Mouse (Mus musculus): Measurements from ENCODE around the gene Smarcd2. TPM values are rescaled to one million over a fixed set of nuclear protein-coding genes. Genes with fewer than 3 reads are reported as not detected.

Gene Smarcd2
- total and polyA plus RNA-seq, 3 experiments = 94.3 to 116 (median 110) TPM

- in situ Hi-C loops (cut with MboI; ENCODE audit: low pct_ligation_motif_present, low pct_unique_long_range_greater_than_20kb, low sequenced_read_pairs) = loop anchor here (25.0 kb wide), 1 partner anchor 461 kb away; the partner anchor contains the start of genes Milr1 and Pecam1
- H3K9me3 ChIP-seq (replicated peaks; ENCODE audit: low read length) = peaks cover 2% of the 10 kb centered on the region
- peaks cover 32 to 41% of the 10 kb centered on the region in 2 experiments for H3K4me1 ChIP-seq (ENCODE audit: control insufficient read depth in 1 of 2, insufficient read depth in 2 of 2)
- no peaks in the 10 kb centered on the region for H3K36me3 ChIP-seq (replicated peaks in 1 of 2; ENCODE audit: control insufficient read depth in 1 of 2, insufficient read depth in 1 of 2, low read length in 1 of 2)
- dilution Hi-C loops (cut with MboI; ENCODE audit: extremely low pct_ligation_motif_present, extremely low pct_unique_long_range_greater_than_20kb, low sequenced_read_pairs) = no loop called here
- no peak within 1 kb of the TSS for H3K4me2 ChIP-seq (ENCODE audit: insufficient read depth, low read depth, poor library complexity, severe bottlenecking)
- no peak within 1 kb of the TSS for H3K27ac ChIP-seq (ENCODE audit: insufficient read depth, low read depth)
- H3K27me3 ChIP-seq (replicated peaks) = no peaks in the 10 kb centered on the region
- H3K79me2 ChIP-seq (replicated peaks; ENCODE audit: control insufficient read depth, extremely low read depth, insufficient read depth, poor library complexity, severe bottlenecking) = no peaks in the 10 kb centered on the region
- H3K4me3 ChIP-seq (replicated peaks in 1 of 3; ENCODE audit: low read depth in 2 of 3, low read length in 2 of 3, poor library complexity in 1 of 3) = no peak within 1 kb of the TSS
- H3K9ac ChIP-seq (ENCODE audit: insufficient read depth, low read depth) = no peak within 1 kb of the TSS
- no peak for DNase-seq (ENCODE audit: extremely low read depth)
- TF ChIP-seq POLR2AphosphoS2 (IDR thresholded peaks at IDR 0.05; ENCODE audit: low read depth, low read length) = no peak
- TF ChIP-seq MXI1 (IDR thresholded peaks at IDR 0.05; ENCODE audit: low read depth, low read length) = no peak
- no peak for TF ChIP-seq NELFE (IDR thresholded peaks at IDR 0.05; ENCODE audit: low read depth, low read length)
- TF ChIP-seq CHD2 (IDR thresholded peaks at IDR 0.05; ENCODE audit: low read length) = no peak
- TF ChIP-seq ZKSCAN1 (IDR thresholded peaks at IDR 0.05; ENCODE audit: borderline replicate concordance, low read depth, low read length) = no peak
- no peak for TF ChIP-seq MAZ (IDR thresholded peaks at IDR 0.05; ENCODE audit: low read depth, low read length)
- no peak for TF ChIP-seq PAX5 (IDR thresholded peaks at IDR 0.05; ENCODE audit: low read length)
- TF ChIP-seq MAFK (IDR thresholded peaks at IDR 0.05; ENCODE audit: insufficient replicate concordance, low read length) = no peak
Measured at GRCm38 (mm10) chr11:106301765-106302164, 29.0 kb upstream of the Smarcd2 start, which contains the start of gene Gh. Gene Gh (minus strand): TSS chr11:106301865.

DNA sequence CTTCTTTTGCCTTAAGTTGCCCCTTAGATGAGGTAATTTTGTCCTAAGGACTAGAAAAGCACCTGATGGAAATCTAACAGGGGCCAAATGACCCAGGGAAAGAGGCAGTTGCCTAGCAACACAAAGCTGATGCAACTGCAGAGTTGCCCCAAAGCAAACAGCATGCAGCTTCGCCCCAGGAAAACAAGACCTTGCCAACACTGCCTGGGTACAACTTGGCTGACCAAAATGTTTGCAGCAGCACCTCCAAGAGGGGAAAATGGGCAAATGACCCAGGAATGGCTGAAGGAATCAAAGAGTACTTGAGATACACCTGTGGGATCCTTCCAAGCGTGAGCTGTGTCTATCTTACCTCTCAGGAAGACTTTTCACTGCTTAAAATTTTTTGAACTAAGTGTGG is 19.1 kb upstream of the Smarcd2 start:
- H3K27ac ChIP-seq (ENCODE audit: insufficient read depth, low read depth) = no peak overlapping the region
- no peak for DNase-seq (ENCODE audit: extremely low read depth)
- H3K4me1 ChIP-seq (ENCODE audit: control insufficient read depth in 1 of 2, insufficient read depth in 2 of 2) = peaks cover 0 to 5% of the 10 kb centered on the region in 2 experiments; a peak in 2 of 4 replicates
- TF ChIP-seq BHLHE40 (IDR thresholded peaks at IDR 0.05; ENCODE audit: low read depth, low read length) (no peak), ETS1 (conservative IDR thresholded peaks at IDR 0.05; ENCODE audit: low read depth, low read length) (no peak), ZC3H11A (IDR thresholded peaks at IDR 0.05; ENCODE audit: low read depth, low read length) (no peak), EP300 (IDR thresholded peaks at IDR 0.05; ENCODE audit: low read length) (no peak), CHD1 (IDR thresholded peaks at IDR 0.05; ENCODE audit: low read depth, low read length) (no peak), ZKSCAN1 (IDR thresholded peaks at IDR 0.05; ENCODE audit: borderline replicate concordance, low read depth, low read length) (no peak)
- peaks cover 9% of the 10 kb centered on the region for H3K9me3 ChIP-seq (replicated peaks; ENCODE audit: low read length)
- H3K9ac ChIP-seq (ENCODE audit: insufficient read depth, low read depth) = no peak overlapping the region
- H3K27me3 ChIP-seq (replicated peaks) = no peaks in the 10 kb centered on the region
- no peak overlapping the region for H3K4me3 ChIP-seq (replicated peaks in 1 of 3; ENCODE audit: low read depth in 2 of 3, low read length in 2 of 3, poor library complexity in 1 of 3)
- H3K36me3 ChIP-seq (replicated peaks in 1 of 2; ENCODE audit: control insufficient read depth in 1 of 2, insufficient read depth in 1 of 2, low read length in 1 of 2) = no peaks in the 10 kb centered on the region
- in situ Hi-C loops (cut with MboI; ENCODE audit: low pct_ligation_motif_present, low pct_unique_long_range_greater_than_20kb, low sequenced_read_pairs) = no loop called here
- dilution Hi-C loops (cut with MboI; ENCODE audit: extremely low pct_ligation_motif_present, extremely low pct_unique_long_range_greater_than_20kb, low sequenced_read_pairs) = no loop called here
- no peak overlapping the region for H3K4me2 ChIP-seq (ENCODE audit: insufficient read depth, low read depth, poor library complexity, severe bottlenecking)
- H3K79me2 ChIP-seq (replicated peaks; ENCODE audit: control insufficient read depth, extremely low read depth, insufficient read depth, poor library complexity, severe bottlenecking) = no peaks in the 10 kb centered on the region

DNA sequence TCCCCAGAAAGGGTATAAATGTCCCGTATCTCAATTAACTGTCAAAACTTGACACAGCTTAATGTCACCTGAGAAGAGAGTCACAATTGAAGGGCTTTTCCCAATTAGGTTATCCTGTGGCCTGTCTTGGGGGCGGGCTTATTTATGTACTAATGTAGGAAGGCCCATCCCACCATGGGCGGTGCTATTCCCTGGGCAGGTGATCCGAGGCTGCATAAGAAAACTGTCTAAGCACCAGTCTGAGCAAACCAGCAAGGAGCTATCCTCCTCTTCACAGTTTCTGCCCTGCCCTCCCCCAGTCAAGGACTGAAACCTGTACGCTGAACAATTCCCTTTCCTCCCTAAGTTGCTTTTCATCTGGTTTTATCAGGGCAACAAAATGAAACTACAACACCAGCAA is 17.6 kb upstream of the Smarcd2 start:
- no peaks in the 10 kb centered on the region for H3K27me3 ChIP-seq (replicated peaks)
- H3K9ac ChIP-seq (ENCODE audit: insufficient read depth, low read depth) = no peak overlapping the region
- no peak overlapping the region for H3K4me2 ChIP-seq (ENCODE audit: insufficient read depth, low read depth, poor library complexity, severe bottlenecking)
- no peak for DNase-seq (ENCODE audit: extremely low read depth)
- no peak overlapping the region for H3K4me3 ChIP-seq (replicated peaks in 1 of 3; ENCODE audit: low read depth in 2 of 3, low read length in 2 of 3, poor library complexity in 1 of 3)
- in situ Hi-C loops (cut with MboI; ENCODE audit: low pct_ligation_motif_present, low pct_unique_long_range_greater_than_20kb, low sequenced_read_pairs) (no loop called here), dilution Hi-C loops (cut with MboI; ENCODE audit: extremely low pct_ligation_motif_present, extremely low pct_unique_long_range_greater_than_20kb, low sequenced_read_pairs) (no loop called here)
- no peak overlapping the region for H3K27ac ChIP-seq (ENCODE audit: insufficient read depth, low read depth)
- peaks cover 9% of the 10 kb centered on the region for H3K9me3 ChIP-seq (replicated peaks; ENCODE audit: low read length)
- peaks cover 0 to 14% of the 10 kb centered on the region in 2 experiments; a peak in 2 of 4 replicates for H3K4me1 ChIP-seq (ENCODE audit: control insufficient read depth in 1 of 2, insufficient read depth in 2 of 2)
- H3K79me2 ChIP-seq (replicated peaks; ENCODE audit: control insufficient read depth, extremely low read depth, insufficient read depth, poor library complexity, severe bottlenecking) = no peaks in the 10 kb centered on the region
- TF ChIP-seq CHD2 (IDR thresholded peaks at IDR 0.05; ENCODE audit: low read length) = no peak
- TF ChIP-seq RCOR1 (conservative IDR thresholded peaks at IDR 0.05; ENCODE audit: low read depth, low read length) = no peak
- no peak for TF ChIP-seq NELFE (IDR thresholded peaks at IDR 0.05; ENCODE audit: low read depth, low read length)
- TF ChIP-seq ZKSCAN1 (IDR thresholded peaks at IDR 0.05; ENCODE audit: borderline replicate concordance, low read depth, low read length) = no peak
- no peak for TF ChIP-seq JUND (conservative IDR thresholded peaks at IDR 0.05; ENCODE audit: low read depth, low read length)
- TF ChIP-seq ETS1 (conservative IDR thresholded peaks at IDR 0.05; ENCODE audit: low read depth, low read length) = no peak
- TF ChIP-seq JUN (IDR thresholded peaks at IDR 0.05; ENCODE audit: insufficient read depth, low read depth, low read length) = no peak
- no peak for TF ChIP-seq CTCF (conservative IDR thresholded peaks at IDR 0.05 in 1 of 2, IDR thresholded peaks at IDR 0.05 in 1 of 2; ENCODE audit: low read depth in 2 of 2, low read length in 2 of 2)
- TF ChIP-seq ZMIZ1 (IDR thresholded peaks at IDR 0.05; ENCODE audit: low read depth, low read length) = no peak
- TF ChIP-seq ZNF384 (IDR thresholded peaks at IDR 0.05; ENCODE audit: low read depth, low read length) = no peak
- no peak for TF ChIP-seq USF1 (IDR thresholded peaks at IDR 0.05; ENCODE audit: low read depth, low read length)
- TF ChIP-seq MEF2A (IDR thresholded peaks at IDR 0.05; ENCODE audit: borderline replicate concordance, low read depth, low read length) = no peak
- no peaks in the 10 kb centered on the region for H3K36me3 ChIP-seq (replicated peaks in 1 of 2; ENCODE audit: control insufficient read depth in 1 of 2, insufficient read depth in 1 of 2, low read length in 1 of 2)
